Mouse (Mus musculus) ES-CJ7 (cell line): ENCODE data around the gene Dnajb13.
A peak's percentile ranks its signal among the peaks of the same experiment; 100 is the strongest.

ENCODE experiments used
- DNase-seq: peaks from one replicate; pipeline ENCODE4 v3.0.0; 2011; ENCODE audit warnings: low read depth, low spot score

Dnajb13 gene

GRCm38 (mm10) chr7:100508670-100509069, 6.1 kb downstream of the Dnajb13 start:
- DNase-seq: no peak

GRCm38 (mm10) chr7:100506494-100506893, 8.3 kb downstream of the Dnajb13 start:
- DNase-seq: peak; percentile 37

GRCm38 (mm10) chr7:100504740-100505487, 9.8 kb downstream of the Dnajb13 start:
- DNase-seq: no peak

GRCm38 (mm10) chr7:100503076-100503475, 11.7 kb downstream of the Dnajb13 start:
- DNase-seq: no peak

- no peak for DNase-seq
Observed at GRCm38 (mm10) chr7:100502374-100502922, 12.3 kb downstream of the Dnajb13 start.

GRCm38 (mm10) chr7:100501844-100502373, 12.9 kb downstream of the Dnajb13 start:
- peak; percentile 94 for DNase-seq

GRCm38 (mm10) chr7:100501027-100501843, 13.5 kb downstream of the Dnajb13 start:
- DNase-seq: peak; percentile 63

- peak; percentile 58 for DNase-seq
Observed at GRCm38 (mm10) chr7:100500276-100500977, 14.3 kb downstream of the Dnajb13 start.

- DNase-seq: no peak
Observed at GRCm38 (mm10) chr7:100499465-100499864, 15.3 kb downstream of the Dnajb13 start.

- no peak for DNase-seq
Observed at GRCm38 (mm10) chr7:100497982-100498381, 16.8 kb downstream of the Dnajb13 start.

GRCm38 (mm10) chr7:100497402-100497801, 17.4 kb downstream of the Dnajb13 start:
- peak; percentile 62 for DNase-seq

- DNase-seq: no peak
Observed at GRCm38 (mm10) chr7:100496791-100497190, 18.0 kb downstream of the Dnajb13 start.

- no peak for DNase-seq
Observed at GRCm38 (mm10) chr7:100496371-100496770, 18.4 kb downstream of the Dnajb13 start.

- DNase-seq: peak; percentile 94
Observed at GRCm38 (mm10) chr7:100495581-100496251, 19.0 kb downstream of the Dnajb13 start.

GRCm38 (mm10) chr7:100495042-100495441, 19.7 kb downstream of the Dnajb13 start:
- no peak for DNase-seq

GRCm38 (mm10) chr7:100494415-100494831, 20.3 kb downstream of the Dnajb13 start:
- DNase-seq: no peak

GRCm38 (mm10) chr7:100493484-100494414, 21.0 kb downstream of the Dnajb13 start:
- DNase-seq: peak; percentile 58

GRCm38 (mm10) chr7:100493117-100493483, 21.7 kb downstream of the Dnajb13 start, which contains the start of gene Ucp2:
Gene Ucp2 (plus strand): TSS chr7:100493337.
- peak; percentile 88 for DNase-seq

- DNase-seq: peak; percentile 43
Observed at GRCm38 (mm10) chr7:100492391-100493116, 22.2 kb downstream of the Dnajb13 start.
